Mouse (Mus musculus) spleen, postnatal 36 days (tissue): Measurements from ENCODE around the gene C2cd2.
A peak's percentile ranks its signal among the peaks of the same experiment; 100 is the strongest.

Source experiments
- DNase-seq, 2 experiments: peaks; one replicate each; pipeline ENCODE4 v3.0.0; 2022; ENCODE audit warnings: low spot score in 2 of 2, mixed read lengths in 1 of 2

C2cd2 gene

DNA sequence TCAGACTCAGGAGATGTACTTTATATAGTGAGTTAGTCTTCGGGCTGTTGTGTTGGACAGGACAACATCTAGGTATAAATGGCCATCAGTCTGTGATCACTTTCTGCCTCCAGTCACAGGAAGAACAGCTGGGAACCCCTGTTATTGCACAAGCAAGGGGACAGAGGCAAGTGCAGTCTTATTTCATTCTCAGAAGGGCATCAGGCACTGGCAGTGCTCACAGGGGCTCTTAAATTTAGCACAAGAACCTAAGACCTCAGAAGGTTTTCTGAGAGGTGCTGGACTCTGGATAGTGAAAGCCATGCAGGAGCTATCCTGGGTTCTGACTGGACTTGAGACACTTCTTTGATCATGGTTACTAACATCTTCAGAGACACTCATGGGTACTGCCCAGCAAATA, 78.7 kb downstream of the C2cd2 start:
- DNase-seq, result no peak

- no peak for DNase-seq
These were observed 79.5 kb downstream of the C2cd2 start for GRCm38 (mm10) chr16:97882891-97883290.

DNA sequence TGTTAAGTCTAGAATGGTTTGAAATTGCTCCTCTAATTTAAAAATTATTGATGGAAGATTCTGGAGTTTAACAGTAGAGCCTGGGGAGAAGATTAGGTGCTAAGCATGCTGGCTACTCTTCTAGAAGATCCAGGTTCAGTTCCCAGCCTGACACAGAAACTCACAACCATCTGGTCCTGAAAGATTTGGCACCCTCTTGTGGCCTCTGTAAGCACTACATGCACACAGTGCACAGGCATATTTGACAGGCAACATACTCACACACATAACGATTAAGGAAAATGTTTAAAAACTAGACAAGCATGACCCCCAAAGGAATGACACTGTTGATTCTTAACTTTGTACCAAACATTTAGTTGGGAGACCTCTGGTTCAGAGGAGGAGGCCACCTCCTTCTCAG, 83.3 kb downstream of the C2cd2 start:
- DNase-seq, result peak; percentile 26 to 49

DNA sequence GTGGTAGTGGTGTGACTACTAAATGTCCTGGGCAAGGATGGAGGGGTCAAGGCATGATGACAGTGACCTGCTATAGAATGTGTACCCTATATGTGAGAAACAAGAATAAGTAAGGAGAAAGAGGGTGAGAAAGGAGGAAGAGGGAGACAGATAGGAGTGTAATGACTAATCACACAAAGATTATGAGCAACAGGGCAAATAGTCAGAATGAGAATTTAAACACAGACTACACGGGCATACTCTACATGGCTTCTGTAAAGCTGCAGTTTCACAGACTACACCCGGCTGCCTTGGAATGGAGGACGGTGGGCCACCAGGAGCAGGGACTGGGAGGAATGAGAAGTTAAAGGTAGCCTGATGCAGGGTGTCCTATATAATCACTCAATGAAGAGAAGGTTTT, 84.9 kb downstream of the C2cd2 start:
- DNase-seq, result no peak

GRCm38 (mm10) chr16:97875101-97875500, 87.3 kb downstream of the C2cd2 start:
- no peak for DNase-seq

DNA sequence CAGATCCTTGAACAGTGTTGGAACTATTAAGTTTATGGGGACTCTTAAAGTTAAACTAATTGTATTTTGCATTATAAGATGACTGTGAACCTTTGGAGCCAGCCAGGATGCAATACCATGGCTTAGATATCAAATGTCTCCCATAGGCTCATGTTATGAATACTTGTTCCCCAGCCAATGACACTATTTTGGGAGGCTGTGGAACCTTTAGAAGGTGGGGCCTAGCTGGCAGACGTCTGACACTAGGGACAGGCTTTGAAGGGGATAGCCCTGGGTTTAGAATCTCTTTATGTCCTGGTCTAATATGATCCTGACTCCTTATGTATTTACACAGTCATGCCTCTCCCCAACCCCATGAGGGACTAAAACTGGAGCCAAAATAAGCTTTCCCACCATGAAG, 88.0 kb downstream of the C2cd2 start:
- no peak for DNase-seq

- no peak for DNase-seq
These were observed 89.7 kb downstream of the C2cd2 start for GRCm38 (mm10) chr16:97872657-97873056.

DNA sequence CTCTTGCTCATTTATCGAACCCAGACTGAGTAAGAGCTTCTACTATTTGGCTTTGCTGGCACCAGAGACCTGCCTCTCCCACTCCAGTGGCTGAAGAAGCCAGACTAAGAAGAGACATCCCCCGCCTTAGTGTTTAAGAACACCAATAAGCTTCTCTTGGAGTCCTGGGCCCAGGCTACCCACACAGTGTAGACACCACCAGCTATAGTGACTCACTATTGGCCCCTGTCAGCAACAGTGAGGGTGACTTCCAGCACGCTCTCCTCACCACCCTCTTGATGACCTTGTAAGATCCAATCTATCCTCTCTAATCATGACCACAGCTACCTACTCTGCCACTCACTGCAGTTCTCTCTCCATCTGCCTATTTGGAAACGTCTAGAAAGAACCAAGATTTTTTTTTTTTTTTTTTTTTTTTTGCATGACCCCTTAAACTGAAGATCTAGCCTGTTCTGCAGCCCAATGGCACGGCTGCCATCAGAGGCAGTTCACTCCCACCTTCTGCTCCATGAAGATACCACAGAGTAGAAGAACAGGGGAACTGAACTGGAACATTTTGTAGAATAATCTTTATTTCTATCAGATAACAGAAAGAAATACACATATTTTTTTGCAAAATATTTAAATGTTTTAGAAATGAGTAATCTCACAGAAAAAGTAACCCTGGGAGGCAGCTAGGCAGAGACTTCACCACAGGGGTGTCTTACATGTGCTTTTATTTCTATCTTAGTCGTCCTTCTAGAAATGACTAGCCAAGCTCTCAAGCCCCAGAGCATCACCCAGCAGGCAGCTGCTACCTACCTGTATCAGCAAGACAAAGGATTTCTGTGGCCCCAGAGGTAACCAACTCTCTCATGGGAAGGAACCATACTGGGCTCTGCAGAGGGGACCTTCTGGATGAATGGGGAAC, 93.0 kb downstream of the C2cd2 start:
- no peak for DNase-seq

DNA sequence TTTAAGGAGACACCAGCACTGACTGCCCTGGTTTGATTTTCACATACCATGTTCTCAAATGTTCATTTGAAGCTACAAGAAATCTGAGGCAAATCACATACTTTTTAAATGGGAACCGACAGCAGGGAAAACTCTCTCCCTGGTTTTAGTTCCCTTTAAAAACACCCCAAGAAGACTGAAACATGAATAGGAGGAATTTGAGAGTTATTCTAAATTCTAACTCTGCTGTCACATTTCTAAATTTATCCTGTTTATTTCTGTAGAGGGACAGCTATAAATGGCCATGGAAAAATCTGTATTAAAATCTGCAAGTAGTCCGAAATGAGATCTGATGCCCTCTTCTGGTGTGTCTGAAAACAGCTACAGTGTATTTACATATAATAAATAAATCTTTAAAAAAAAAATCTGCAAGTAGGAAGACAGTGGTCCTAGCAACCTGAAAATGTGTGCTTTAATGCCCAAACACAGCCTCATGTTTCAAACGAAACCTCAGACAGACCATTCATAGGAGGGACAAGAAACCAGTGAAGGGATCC, 98.4 kb downstream of the C2cd2 start:
- DNase-seq, result no peak

- DNase-seq, result no peak
These were observed 106.3 kb downstream of the C2cd2 start for GRCm38 (mm10) chr16:97856050-97856449.

DNA sequence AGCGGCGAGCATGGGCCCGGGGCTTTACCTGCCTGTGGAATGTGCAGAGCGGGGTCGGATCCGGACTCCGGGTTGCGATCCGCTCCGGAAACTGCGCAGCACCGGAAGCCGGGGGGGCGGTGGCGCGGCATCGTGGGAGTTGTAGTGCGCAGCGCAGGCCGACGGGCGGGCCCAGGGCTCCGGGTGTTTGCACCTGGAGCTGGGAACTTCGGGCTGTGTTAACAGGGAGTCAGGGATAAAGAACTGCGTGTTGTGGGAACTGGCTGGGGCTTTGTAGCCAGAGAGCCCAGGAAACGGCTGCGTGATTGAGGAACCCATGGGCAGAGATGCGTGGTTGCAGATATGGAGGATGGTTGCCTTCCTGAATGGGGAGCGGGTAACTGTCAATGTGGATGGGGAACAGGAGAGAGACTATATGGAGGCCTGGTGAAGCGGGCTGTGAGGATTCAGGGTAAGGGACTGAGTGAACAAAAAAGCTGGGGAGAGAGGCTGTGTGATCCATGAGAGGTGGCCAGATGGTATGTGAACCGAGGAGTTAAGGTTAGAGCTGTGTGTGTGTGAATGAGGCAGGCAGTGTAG, 110.6 kb downstream of the C2cd2 start, which contains the start of gene Prdm15:
TSS of gene Prdm15 (minus strand) at position 110 of the 579 bp plus-strand sequence.
- DNase-seq, result peak; percentile 78 to 79

- peak; percentile 79 to 85 for DNase-seq
These were observed 111.2 kb downstream of the C2cd2 start for GRCm38 (mm10) chr16:97851061-97851740.

GRCm38 (mm10) chr16:97850667-97851060, 111.7 kb downstream of the C2cd2 start:
- DNase-seq, result peak in 1 of 2 experiments; percentile 7

- no peak for DNase-seq
These were observed 113.6 kb downstream of the C2cd2 start for GRCm38 (mm10) chr16:97848832-97849231.

DNA sequence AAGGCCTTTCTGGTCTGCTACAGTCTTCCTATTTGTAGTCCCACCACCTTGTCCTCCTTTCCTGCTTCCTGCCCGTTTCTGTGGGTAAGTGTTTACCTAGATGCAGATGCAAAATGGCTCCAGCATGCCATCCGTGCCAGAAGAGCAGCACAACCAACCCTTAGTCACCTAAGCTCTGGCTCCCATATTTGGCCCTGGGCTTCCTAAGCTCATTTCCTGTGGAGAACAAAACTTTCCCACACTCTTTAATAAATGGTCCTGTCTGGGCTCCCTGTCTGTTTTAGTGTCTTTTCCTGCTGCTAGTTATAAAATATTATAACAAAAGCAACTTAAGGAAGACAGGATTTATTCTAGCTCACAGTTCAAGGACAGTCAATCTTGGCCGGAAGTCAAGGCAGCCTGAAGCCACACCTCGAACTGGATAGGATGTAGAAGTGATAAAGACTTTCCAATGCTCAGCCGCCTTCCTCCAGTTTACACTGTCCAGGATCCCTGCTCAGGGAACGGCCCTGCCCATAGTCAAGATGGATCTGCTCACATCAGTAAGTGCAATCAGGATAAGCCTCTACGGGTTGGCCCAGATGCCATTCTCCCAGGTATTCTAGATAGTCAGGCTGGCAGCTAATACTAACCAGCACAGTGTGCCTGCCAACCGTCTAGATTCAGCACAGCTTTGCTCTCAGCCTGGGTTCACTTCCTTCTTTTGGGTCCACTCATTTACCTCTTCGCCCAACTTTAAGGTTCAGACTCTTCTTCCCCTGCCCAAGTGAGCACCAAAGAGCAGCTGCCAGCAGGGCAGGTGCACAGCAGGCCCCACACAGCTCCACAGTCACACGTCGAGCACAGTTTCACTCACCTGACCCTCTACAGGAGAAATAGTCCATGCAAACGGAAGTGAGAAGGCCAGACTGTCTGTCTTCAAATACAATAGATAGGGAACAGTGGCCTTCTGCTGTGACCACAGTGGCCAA, 117.1 kb downstream of the C2cd2 start:
- DNase-seq, result peak; percentile 30 to 40

DNA sequence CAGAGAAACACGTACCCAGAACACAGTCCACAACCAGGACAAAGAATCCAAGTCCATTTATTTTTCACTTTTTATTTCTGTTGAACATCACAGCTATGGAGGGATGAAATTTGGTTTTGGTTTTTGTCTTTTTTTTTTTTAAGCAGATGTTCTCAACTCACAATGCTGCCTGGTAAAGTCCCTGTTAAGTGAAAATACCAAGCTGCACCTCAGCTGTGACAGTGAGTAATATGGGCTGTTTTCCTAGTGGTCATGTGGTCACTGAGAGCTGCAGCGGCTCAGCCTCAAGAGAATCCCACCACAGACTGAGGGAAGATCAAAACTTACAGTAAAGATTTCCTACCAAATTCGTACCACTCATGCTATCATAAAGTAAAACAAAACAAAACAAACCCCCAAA, 130.2 kb downstream of the C2cd2 start:
- DNase-seq, result no peak

DNA sequence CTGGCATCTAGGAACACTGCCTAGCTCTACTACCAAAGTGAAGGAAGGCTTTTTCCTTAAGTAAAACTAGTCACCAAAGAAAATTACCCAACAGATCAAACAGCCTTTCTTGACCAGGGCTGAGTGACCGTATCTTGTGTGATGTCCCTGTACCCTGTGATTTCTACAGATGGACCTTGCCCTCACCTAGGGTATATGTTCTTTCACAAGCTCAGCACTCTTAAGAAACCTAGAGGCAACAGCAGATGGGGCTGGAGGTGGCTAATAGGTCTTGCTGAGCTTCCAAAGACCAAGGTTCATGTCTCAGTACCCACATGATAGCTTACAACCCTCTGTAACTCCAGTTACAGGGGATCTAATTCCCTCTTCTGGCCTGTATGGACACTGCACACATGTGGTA, 134.2 kb downstream of the C2cd2 start:
- DNase-seq, result no peak

- no peak for DNase-seq
These were observed 138.9 kb downstream of the C2cd2 start for GRCm38 (mm10) chr16:97823311-97824007.

DNA sequence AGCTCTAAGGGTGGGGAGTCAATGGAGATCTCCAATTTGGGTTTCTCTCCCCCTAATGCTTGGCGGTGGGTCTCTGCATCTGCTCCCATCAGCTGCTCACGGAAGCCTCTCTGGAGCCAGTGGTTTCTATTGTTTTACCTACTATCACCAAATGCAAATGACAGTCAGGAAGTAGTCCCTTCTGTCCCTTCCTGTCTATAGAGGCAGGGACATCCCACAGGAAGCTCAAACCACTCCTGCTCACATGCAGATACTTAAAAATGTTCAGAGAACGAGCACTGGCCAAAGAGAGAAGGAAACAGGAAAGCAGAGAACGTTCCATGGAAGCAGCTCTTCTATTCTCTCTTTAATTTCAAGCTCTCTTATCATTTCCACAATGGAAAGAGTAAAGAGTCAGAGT, 142.9 kb downstream of the C2cd2 start:
- no peak for DNase-seq

- DNase-seq, result no peak
These were observed 145.0 kb downstream of the C2cd2 start for GRCm38 (mm10) chr16:97817414-97817813.
